1 mouse cellular context compared by ENCODE assay signal in genomic region chr2:166793542-166794214, GRCm38 (mm10).
A peak's percentile ranks its signal among the peaks of the same experiment; 100 is the strongest.
TF ChIP-seq lines count a peak whose summit lies in the region.

No protein-coding gene starts in this region.

TF ChIP-seq in CH12.LX, 34 proteins besides CTCF, POLR2A, EP300 and RAD21 (continued from another document):
- TF ChIP-seq E2F4 (IDR thresholded peaks at IDR 0.05; ENCODE audit: insufficient replicate concordance, low read depth, low read length) (0 out of 2 replicates have a peak, but pooled peaks have one; percentile 26), MXI1 (IDR thresholded peaks at IDR 0.05; ENCODE audit: low read depth, low read length) (peak; percentile 93), MAZ (IDR thresholded peaks at IDR 0.05; ENCODE audit: low read depth, low read length) (peak; percentile 47; the same call in 1 of the 2 replicates), ETS1 (conservative IDR thresholded peaks at IDR 0.05; ENCODE audit: low read depth, low read length) (peak; percentile 54), CHD2 (IDR thresholded peaks at IDR 0.05; ENCODE audit: low read length) (0 out of 2 replicates have a peak, but pooled peaks have one; percentile 57), TBP (conservative IDR thresholded peaks at IDR 0.05; ENCODE audit: low read depth, low read length) (peak; percentile 83), TCF12 (IDR thresholded peaks at IDR 0.05; ENCODE audit: low read depth, low read length) (peak; percentile 94)
